Mouse (Mus musculus): ENCODE results near the gene Lefty1. TPM values are rescaled to one million over a fixed set of nuclear protein-coding genes. Genes with fewer than 3 reads are reported as not detected.

Gene Lefty1
- polyA plus RNA-seq, 1 experiment from 2014 or later = 1.8 TPM

GRCm38 (mm10) chr1:180911653-180912287 is 23.1 kb upstream of the Lefty1 start:
- H3K36me3 ChIP-seq (ENCODE audit: control insufficient read depth, insufficient read depth, low read length) = peaks cover 9% of the 10 kb centered on the region; the same call in 1 of the 2 replicates
- H3K27me3 ChIP-seq (ENCODE audit: control insufficient read depth, insufficient read depth, low read length) = no peaks in the 10 kb centered on the region
- no peak overlapping the region for H3K4me3 ChIP-seq (ENCODE audit: low read depth, low read length)
- no peak overlapping the region for H3K4me2 ChIP-seq (replicated peaks; ENCODE audit: low read depth, low read length)
- no peak overlapping the region for H3K9ac ChIP-seq (replicated peaks; ENCODE audit: low read depth, low read length)
- no peaks in the 10 kb centered on the region for H3K4me1 ChIP-seq (ENCODE audit: control insufficient read depth, insufficient read depth, low read length)
- H3K9me3 ChIP-seq (ENCODE audit: control insufficient read depth, low read depth, low read length) = no peaks in the 10 kb centered on the region
- no peak overlapping the region for H3K27ac ChIP-seq (ENCODE audit: low read length)
- 63% methylated on average over 20 of the region's 20 CpGs for WGBS
- no peak for ATAC-seq (ENCODE audit: insufficient number of reproducible peaks, insufficient read depth, low FRiP score, low read depth)

DNA sequence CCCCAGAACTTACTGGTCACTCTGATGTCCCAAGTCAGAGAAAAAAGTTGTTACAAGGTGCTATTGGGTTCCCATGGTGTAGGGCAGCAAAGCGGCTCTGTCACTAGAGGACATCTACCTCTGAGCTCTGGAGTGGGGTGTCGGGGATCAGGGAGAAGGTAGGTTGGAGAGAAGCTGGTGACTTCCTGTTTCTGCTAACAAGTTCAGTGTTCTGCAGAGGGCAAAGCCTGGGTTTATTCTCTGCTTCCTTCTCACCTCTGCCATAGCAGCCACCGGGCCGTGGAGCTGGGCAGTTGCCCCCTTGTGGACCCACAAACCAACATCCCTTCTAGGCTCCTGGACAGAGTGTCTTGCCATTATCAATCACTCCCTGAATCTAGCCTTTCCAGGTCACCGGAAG is 22.0 kb upstream of the Lefty1 start:
- peaks cover 2% of the 10 kb centered on the region; the same call in 1 of the 2 replicates for H3K36me3 ChIP-seq (ENCODE audit: control insufficient read depth, insufficient read depth, low read length)
- no peak overlapping the region for H3K27ac ChIP-seq (ENCODE audit: low read length)
- no peak overlapping the region for H3K4me3 ChIP-seq (ENCODE audit: low read depth, low read length)
- H3K4me1 ChIP-seq (ENCODE audit: control insufficient read depth, insufficient read depth, low read length) = no peaks in the 10 kb centered on the region
- H3K9me3 ChIP-seq (ENCODE audit: control insufficient read depth, low read depth, low read length) = no peaks in the 10 kb centered on the region
- no peak overlapping the region for H3K4me2 ChIP-seq (replicated peaks; ENCODE audit: low read depth, low read length)
- H3K27me3 ChIP-seq (ENCODE audit: control insufficient read depth, insufficient read depth, low read length) = no peaks in the 10 kb centered on the region
- no peak for ATAC-seq (ENCODE audit: insufficient number of reproducible peaks, insufficient read depth, low FRiP score, low read depth)
- 75% methylated on average over 5 of the region's 5 CpGs for WGBS
- H3K9ac ChIP-seq (replicated peaks; ENCODE audit: low read depth, low read length) = no peak overlapping the region

DNA sequence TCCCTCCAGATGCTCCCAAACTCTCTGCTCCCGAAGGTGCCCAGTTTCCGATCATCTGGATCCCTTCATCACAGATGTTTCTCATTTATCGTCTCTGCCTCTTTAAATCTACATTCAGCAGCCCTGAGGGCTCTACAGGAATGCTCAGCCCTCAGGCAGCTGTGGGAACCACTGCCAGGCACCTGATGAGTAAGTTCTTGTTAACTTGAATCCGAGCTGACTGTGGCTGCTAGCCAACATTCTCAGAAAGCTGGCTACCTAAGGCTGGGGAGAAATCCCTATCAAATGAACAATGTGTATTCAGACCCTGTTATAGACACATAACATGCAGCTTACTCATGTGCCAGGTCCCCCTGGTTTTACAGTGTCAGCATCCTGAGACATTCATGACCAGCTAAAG is 21.0 kb upstream of the Lefty1 start:
- no peak for ATAC-seq (ENCODE audit: insufficient number of reproducible peaks, insufficient read depth, low FRiP score, low read depth)
- H3K27ac ChIP-seq (ENCODE audit: low read length) = no peak overlapping the region
- 33% methylated on average over 4 of the region's 4 CpGs for WGBS

GRCm38 (mm10) chr1:180916425-180916824 is 18.4 kb upstream of the Lefty1 start:
- Histone ChIP-seq H3K4me3 (ENCODE audit: low read depth, low read length) (no peak overlapping the region), H3K27me3 (ENCODE audit: control insufficient read depth, insufficient read depth, low read length) (no peaks in the 10 kb centered on the region), H3K4me1 (ENCODE audit: control insufficient read depth, insufficient read depth, low read length) (no peaks in the 10 kb centered on the region), H3K9ac (replicated peaks; ENCODE audit: low read depth, low read length) (no peak overlapping the region), H3K9me3 (ENCODE audit: control insufficient read depth, low read depth, low read length) (no peaks in the 10 kb centered on the region), H3K36me3 (ENCODE audit: control insufficient read depth, insufficient read depth, low read length) (no peaks in the 10 kb centered on the region), H3K4me2 (replicated peaks; ENCODE audit: low read depth, low read length) (no peak overlapping the region), H3K27ac (ENCODE audit: low read length) (no peak overlapping the region)
- no peak for ATAC-seq (ENCODE audit: insufficient number of reproducible peaks, insufficient read depth, low FRiP score, low read depth)
- 86% methylated on average over 11 of the region's 11 CpGs for WGBS

More for the DNA sequence above, 21.0 kb upstream of the Lefty1 start:
- Histone ChIP-seq H3K36me3 (ENCODE audit: control insufficient read depth, insufficient read depth, low read length) (no peaks in the 10 kb centered on the region), H3K4me1 (ENCODE audit: control insufficient read depth, insufficient read depth, low read length) (no peaks in the 10 kb centered on the region), H3K9ac (replicated peaks; ENCODE audit: low read depth, low read length) (no peak overlapping the region), H3K4me2 (replicated peaks; ENCODE audit: low read depth, low read length) (no peak overlapping the region), H3K9me3 (ENCODE audit: control insufficient read depth, low read depth, low read length) (no peaks in the 10 kb centered on the region), H3K27me3 (ENCODE audit: control insufficient read depth, insufficient read depth, low read length) (no peaks in the 10 kb centered on the region), H3K4me3 (ENCODE audit: low read depth, low read length) (no peak overlapping the region)

DNA sequence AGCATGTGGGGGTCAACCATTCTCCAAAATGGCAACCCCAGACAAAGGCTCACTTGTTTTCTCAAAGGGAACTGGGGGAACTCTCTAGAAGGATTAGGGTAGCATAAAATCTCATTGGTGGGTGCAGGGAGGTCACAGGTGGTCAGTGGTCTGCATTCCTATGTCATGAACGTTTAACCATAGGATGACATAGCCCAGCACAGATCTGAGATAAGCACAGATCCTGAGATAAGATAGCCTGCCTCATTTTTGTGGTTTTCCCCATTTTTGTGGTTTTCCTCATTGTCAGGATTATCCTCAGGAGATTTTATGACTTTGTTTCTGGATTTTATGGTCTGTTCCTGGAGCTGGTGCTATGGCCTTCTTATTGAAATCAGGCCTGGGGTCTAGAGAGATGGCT is 17.8 kb upstream of the Lefty1 start:
- Histone ChIP-seq H3K36me3 (ENCODE audit: control insufficient read depth, insufficient read depth, low read length) (no peaks in the 10 kb centered on the region), H3K4me2 (replicated peaks; ENCODE audit: low read depth, low read length) (no peak overlapping the region), H3K9ac (replicated peaks; ENCODE audit: low read depth, low read length) (no peak overlapping the region), H3K4me3 (ENCODE audit: low read depth, low read length) (no peak overlapping the region), H3K27me3 (ENCODE audit: control insufficient read depth, insufficient read depth, low read length) (no peaks in the 10 kb centered on the region), H3K27ac (ENCODE audit: low read length) (no peak overlapping the region), H3K9me3 (ENCODE audit: control insufficient read depth, low read depth, low read length) (no peaks in the 10 kb centered on the region), H3K4me1 (ENCODE audit: control insufficient read depth, insufficient read depth, low read length) (no peaks in the 10 kb centered on the region)
- WGBS = 28% methylated on average over 1 of the region's 1 CpGs
- ATAC-seq (ENCODE audit: insufficient number of reproducible peaks, insufficient read depth, low FRiP score, low read depth) = no peak

- no peak for ATAC-seq (ENCODE audit: insufficient number of reproducible peaks, insufficient read depth, low FRiP score, low read depth)
- no peak overlapping the region for H3K4me3 ChIP-seq (ENCODE audit: low read depth, low read length)
- no peaks in the 10 kb centered on the region for H3K4me1 ChIP-seq (ENCODE audit: control insufficient read depth, insufficient read depth, low read length)
- no peaks in the 10 kb centered on the region for H3K9me3 ChIP-seq (ENCODE audit: control insufficient read depth, low read depth, low read length)
- H3K4me2 ChIP-seq (replicated peaks; ENCODE audit: low read depth, low read length) = no peak overlapping the region
- no peaks in the 10 kb centered on the region for H3K27me3 ChIP-seq (ENCODE audit: control insufficient read depth, insufficient read depth, low read length)
- 33% methylated on average over 8 of the region's 8 CpGs for WGBS
- H3K9ac ChIP-seq (replicated peaks; ENCODE audit: low read depth, low read length) = no peak overlapping the region
- H3K27ac ChIP-seq (ENCODE audit: low read length) = no peak overlapping the region
- H3K36me3 ChIP-seq (ENCODE audit: control insufficient read depth, insufficient read depth, low read length) = no peaks in the 10 kb centered on the region
Observed at GRCm38 (mm10) chr1:180919686-180920085, 15.1 kb upstream of the Lefty1 start.

DNA sequence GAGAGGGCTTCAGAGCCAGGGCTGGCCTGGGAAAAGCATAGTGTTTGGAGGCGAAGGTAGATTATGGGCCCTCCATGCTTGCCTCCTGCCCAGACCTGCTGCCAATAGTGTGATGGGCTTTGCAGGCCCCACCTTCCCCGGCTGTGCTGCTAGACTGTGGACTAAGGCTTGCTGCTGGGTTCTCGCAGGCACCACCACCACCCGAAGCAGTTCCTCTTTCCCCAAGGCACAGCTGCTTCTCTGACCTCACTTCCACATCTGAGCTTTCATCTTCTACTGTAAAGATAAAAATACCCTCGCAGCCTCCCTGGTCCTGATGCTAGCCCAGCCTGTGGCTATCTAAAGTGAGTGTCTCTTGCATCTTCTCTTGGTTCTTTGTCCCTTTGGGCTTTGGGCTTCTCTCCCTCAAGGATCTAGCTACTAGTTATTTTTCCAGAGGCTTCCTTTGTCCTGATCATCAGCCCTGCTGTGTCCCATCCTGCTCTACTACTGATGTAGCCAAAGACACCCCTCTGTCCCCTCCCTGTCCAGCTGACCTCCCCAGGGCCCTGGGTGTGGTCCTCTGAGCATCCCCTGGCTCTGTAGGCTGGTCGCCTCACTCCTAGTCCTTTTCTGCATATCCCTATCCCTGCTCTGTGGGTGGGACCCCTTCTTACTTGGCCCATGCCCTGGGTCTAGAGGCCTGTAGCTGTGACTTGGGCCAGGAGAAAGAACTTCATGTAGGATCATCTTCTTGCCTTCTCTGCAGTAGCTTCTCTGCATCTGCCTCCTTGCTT is 12.4 kb upstream of the Lefty1 start:
- Histone ChIP-seq H3K4me3 (ENCODE audit: low read depth, low read length) (no peak overlapping the region), H3K36me3 (ENCODE audit: control insufficient read depth, insufficient read depth, low read length) (no peaks in the 10 kb centered on the region), H3K4me2 (replicated peaks; ENCODE audit: low read depth, low read length) (no peak overlapping the region), H3K4me1 (ENCODE audit: control insufficient read depth, insufficient read depth, low read length) (no peaks in the 10 kb centered on the region), H3K27me3 (ENCODE audit: control insufficient read depth, insufficient read depth, low read length) (no peaks in the 10 kb centered on the region), H3K9me3 (ENCODE audit: control insufficient read depth, low read depth, low read length) (no peaks in the 10 kb centered on the region), H3K9ac (replicated peaks; ENCODE audit: low read depth, low read length) (no peak overlapping the region), H3K27ac (ENCODE audit: low read length) (no peak overlapping the region)
- ATAC-seq (ENCODE audit: insufficient number of reproducible peaks, insufficient read depth, low FRiP score, low read depth) = no peak
- WGBS = 69% methylated on average over 6 of the region's 6 CpGs

DNA sequence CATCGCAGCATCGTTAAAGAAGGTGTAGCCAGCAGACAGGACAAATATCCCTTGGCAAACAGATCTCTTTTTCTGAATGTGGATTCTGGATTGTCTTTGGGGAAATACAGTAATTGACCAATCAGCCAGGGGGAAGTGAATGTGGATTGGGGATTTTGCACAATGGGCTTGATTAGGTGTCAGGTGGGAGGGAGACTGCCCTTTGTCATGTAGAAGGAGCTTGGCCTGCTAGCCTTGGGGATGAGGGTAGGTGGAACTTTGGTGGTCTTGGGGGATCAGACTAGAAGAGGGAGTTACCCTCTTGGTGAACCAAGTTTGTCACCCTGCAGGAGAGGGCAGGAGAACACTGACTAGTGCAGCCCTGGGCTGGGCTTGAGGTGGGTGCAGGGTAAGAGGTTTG is 10.1 kb upstream of the Lefty1 start:
- H3K4me1 ChIP-seq (ENCODE audit: control insufficient read depth, insufficient read depth, low read length) = no peaks in the 10 kb centered on the region
- H3K9me3 ChIP-seq (ENCODE audit: control insufficient read depth, low read depth, low read length) = no peaks in the 10 kb centered on the region
- no peak for ATAC-seq (ENCODE audit: insufficient number of reproducible peaks, insufficient read depth, low FRiP score, low read depth)
- no peaks in the 10 kb centered on the region for H3K36me3 ChIP-seq (ENCODE audit: control insufficient read depth, insufficient read depth, low read length)
- no peak overlapping the region for H3K4me2 ChIP-seq (replicated peaks; ENCODE audit: low read depth, low read length)
- no peak overlapping the region for H3K9ac ChIP-seq (replicated peaks; ENCODE audit: low read depth, low read length)
- 46% methylated on average over 2 of the region's 2 CpGs for WGBS
- no peak overlapping the region for H3K4me3 ChIP-seq (ENCODE audit: low read depth, low read length)
- no peak overlapping the region for H3K27ac ChIP-seq (ENCODE audit: low read length)
- H3K27me3 ChIP-seq (ENCODE audit: control insufficient read depth, insufficient read depth, low read length) = no peaks in the 10 kb centered on the region
